Comparison of ENCODE assay signal across 8 mouse cellular contexts in genomic region chr19:12011560-12012556, GRCm38 (mm10). TPM values are rescaled to one million over a fixed set of nuclear protein-coding genes. Genes with fewer than 3 reads are reported as not detected.
DNase-seq lines count a peak whose midpoint lies in the region; ATAC-seq and TF ChIP-seq lines count a peak whose summit lies in the region.

No protein-coding gene starts in this region.

- peak; percentile 84 for ATAC-seq in forebrain, embryonic 11.5 days (replicated peaks; ENCODE audit: low FRiP score)
- peak; percentile 81 for ATAC-seq in heart, embryonic 16.5 days (replicated peaks; ENCODE audit: extremely low read depth, insufficient read depth, low FRiP score)
- ATAC-seq in liver, embryonic 13.5 days (ENCODE audit: low read depth): peak; percentile 69
- ATAC-seq in stomach, embryonic 14.5 days (ENCODE audit: insufficient number of reproducible peaks, insufficient read depth, low FRiP score, low read depth): peak; percentile 85

- H3K4me1 ChIP-seq in CH12.LX (ENCODE audit: control insufficient read depth in 1 of 2, insufficient read depth in 2 of 2): peaks cover 0 to 4% of the 10 kb centered on the region in 2 experiments; a peak in 1 of 4 replicates
- no peaks in the 10 kb centered on the region for H3K4me1 ChIP-seq in forebrain, embryonic 11.5 days (replicated peaks; ENCODE audit: control insufficient read depth, insufficient read depth, low read length)
- peaks cover 9% of the 10 kb centered on the region for H3K4me1 ChIP-seq in heart, embryonic 16.5 days (ENCODE audit: control insufficient read depth, insufficient read depth, low read length)
- peaks cover 26% of the 10 kb centered on the region for H3K4me1 ChIP-seq in liver, embryonic 13.5 days (replicated peaks)
- H3K4me1 ChIP-seq in stomach, embryonic 14.5 days (ENCODE audit: control insufficient read depth, insufficient read depth, low read length): peaks cover 8% of the 10 kb centered on the region; the same call in 1 of the 2 replicates

- no peak overlapping the region; the same call in 1 of the 2 replicates for H3K4me2 ChIP-seq in CH12.LX (ENCODE audit: insufficient read depth, low read depth, poor library complexity, severe bottlenecking)
- peak overlapping the region; percentile 54 for H3K4me2 ChIP-seq in forebrain, embryonic 11.5 days (ENCODE audit: low read depth, low read length, severe bottlenecking)
- peak overlapping the region; percentile 77 for H3K4me2 ChIP-seq in heart, embryonic 16.5 days (ENCODE audit: low read depth, low read length)
- peak overlapping the region; percentile 89 for H3K4me2 ChIP-seq in liver, embryonic 13.5 days
- peak overlapping the region; percentile 58 for H3K4me2 ChIP-seq in stomach, embryonic 14.5 days (replicated peaks; ENCODE audit: low read depth, low read length)

- TF ChIP-seq RAD21 in CH12.LX (IDR thresholded peaks at IDR 0.05; ENCODE audit: low read depth, low read length): no peak

- no peaks in the 10 kb centered on the region for H3K27me3 ChIP-seq in CH12.LX (replicated peaks)
- H3K27me3 ChIP-seq in forebrain, embryonic 11.5 days (ENCODE audit: control insufficient read depth, insufficient read depth, low read length): no peaks in the 10 kb centered on the region
- H3K27me3 ChIP-seq in heart, embryonic 16.5 days (ENCODE audit: control insufficient read depth, insufficient read depth, low read length): no peaks in the 10 kb centered on the region
- no peaks in the 10 kb centered on the region for H3K27me3 ChIP-seq in liver, embryonic 13.5 days
- H3K27me3 ChIP-seq in stomach, embryonic 14.5 days (ENCODE audit: control insufficient read depth, insufficient read depth, low read length): no peaks in the 10 kb centered on the region

- no peaks in the 10 kb centered on the region for H3K36me3 ChIP-seq in CH12.LX (replicated peaks in 1 of 2; ENCODE audit: control insufficient read depth in 1 of 2, insufficient read depth in 1 of 2, low read length in 1 of 2)
- H3K36me3 ChIP-seq in forebrain, embryonic 11.5 days (ENCODE audit: control insufficient read depth, insufficient read depth, low read length): no peaks in the 10 kb centered on the region
- no peaks in the 10 kb centered on the region for H3K36me3 ChIP-seq in heart, embryonic 16.5 days (ENCODE audit: control insufficient read depth, insufficient read depth)
- no peaks in the 10 kb centered on the region for H3K36me3 ChIP-seq in liver, embryonic 13.5 days
- H3K36me3 ChIP-seq in stomach, embryonic 14.5 days (ENCODE audit: control insufficient read depth, insufficient read depth, low read length): no peaks in the 10 kb centered on the region

- in situ Hi-C loops in CH12.LX (cut with MboI; ENCODE audit: low pct_ligation_motif_present, low pct_unique_long_range_greater_than_20kb, low sequenced_read_pairs): loop anchor here (10.0 to 25.0 kb wide), 2 partner anchors 475 to 563 kb away; no protein-coding TSS in a partner anchor

- peak overlapping the region; percentile 69 to 90 (median 69) for H3K4me3 ChIP-seq in CH12.LX (replicated peaks in 1 of 3; ENCODE audit: low read depth in 2 of 3, low read length in 2 of 3, poor library complexity in 1 of 3)
- peak overlapping the region; percentile 49 for H3K4me3 ChIP-seq in forebrain, embryonic 11.5 days (ENCODE audit: low read depth, low read length)
- peak overlapping the region; percentile 69 for H3K4me3 ChIP-seq in heart, embryonic 16.5 days (ENCODE audit: low read length)
- peak overlapping the region; percentile 63 for H3K4me3 ChIP-seq in liver, embryonic 13.5 days (replicated peaks)
- peak overlapping the region; percentile 62 for H3K4me3 ChIP-seq in stomach, embryonic 14.5 days (ENCODE audit: low read depth, low read length)

- no peak for TF ChIP-seq EP300 in CH12.LX (IDR thresholded peaks at IDR 0.05; ENCODE audit: low read length)

- dilution Hi-C loops in CH12.LX (cut with MboI; ENCODE audit: extremely low pct_ligation_motif_present, extremely low pct_unique_long_range_greater_than_20kb, low sequenced_read_pairs): no loop called here

- DNase-seq in CH12.LX (ENCODE audit: extremely low read depth): peak; percentile 96
- DNase-seq in c-Kit-positive CD71-positive TER-119-negative erythroid progenitor cells, embryonic 14.5 days (ENCODE audit: low read depth): peak; percentile 90
- DNase-seq in forebrain, embryonic 11.5 days (ENCODE audit: low spot score): peak; percentile 98
- peak; percentile 88 to 90 for DNase-seq in kidney, postnatal 25 days
- peak; percentile 86 for DNase-seq in liver, embryonic 13.5 days
- peak; percentile 86 to 91 for DNase-seq in natural killer cell, adult 2 months (ENCODE audit: low spot score in 2 of 2)

- under 1% methylated on average over 49 of the region's 49 CpGs for WGBS in forebrain, embryonic 11.5 days
- WGBS in heart, embryonic 16.5 days: under 1% methylated on average over 49 of the region's 49 CpGs
- WGBS in liver, embryonic 13.5 days (ENCODE audit: insufficient replicate concordance): under 1% methylated on average over 49 of the region's 49 CpGs
- under 1% methylated on average over 47 of the region's 49 CpGs for WGBS in stomach, embryonic 14.5 days

- no peaks in the 10 kb centered on the region for H3K9me3 ChIP-seq in CH12.LX (replicated peaks; ENCODE audit: low read length)
- H3K9me3 ChIP-seq in forebrain, embryonic 11.5 days (ENCODE audit: control insufficient read depth, low read length): no peaks in the 10 kb centered on the region; the same call in 1 of the 2 replicates
- no peaks in the 10 kb centered on the region for H3K9me3 ChIP-seq in heart, embryonic 16.5 days (replicated peaks; ENCODE audit: control insufficient read depth, low read length)
- H3K9me3 ChIP-seq in liver, embryonic 13.5 days (replicated peaks): no peaks in the 10 kb centered on the region
- no peaks in the 10 kb centered on the region for H3K9me3 ChIP-seq in stomach, embryonic 14.5 days (ENCODE audit: control insufficient read depth, low read depth, low read length)

- no peaks in the 10 kb centered on the region for H3K79me2 ChIP-seq in CH12.LX (replicated peaks; ENCODE audit: control insufficient read depth, extremely low read depth, insufficient read depth, poor library complexity, severe bottlenecking)

- TF ChIP-seq POLR2A in CH12.LX (IDR thresholded peaks at IDR 0.05; ENCODE audit: low read depth, low read length): no peak; the same call in 1 of the 2 replicates

- 0 out of 4 replicates have a peak, but pooled peaks of 1 of the 2 experiments have one; percentile 17 for TF ChIP-seq CTCF in CH12.LX (conservative IDR thresholded peaks at IDR 0.05 in 1 of 2, IDR thresholded peaks at IDR 0.05 in 1 of 2; ENCODE audit: low read depth in 2 of 2, low read length in 2 of 2)

- H3K9ac ChIP-seq in CH12.LX (ENCODE audit: insufficient read depth, low read depth): peak overlapping the region; percentile 75
- H3K9ac ChIP-seq in forebrain, embryonic 11.5 days (ENCODE audit: low read length): no peak overlapping the region; the same call in 1 of the 2 replicates
- peak overlapping the region; percentile 71 for H3K9ac ChIP-seq in heart, embryonic 16.5 days (ENCODE audit: low read length)
- peak overlapping the region; percentile 56 for H3K9ac ChIP-seq in liver, embryonic 13.5 days
- peak overlapping the region; percentile 57 for H3K9ac ChIP-seq in stomach, embryonic 14.5 days (replicated peaks; ENCODE audit: low read depth, low read length)

- peak overlapping the region; percentile 38 for H3K27ac ChIP-seq in CH12.LX (ENCODE audit: insufficient read depth, low read depth)
- H3K27ac ChIP-seq in forebrain, embryonic 11.5 days (ENCODE audit: low read depth, low read length): 0 out of 2 replicates have a peak overlapping the region, but pooled peaks have one; percentile 47
- H3K27ac ChIP-seq in heart, embryonic 16.5 days (ENCODE audit: low read length): peak overlapping the region; percentile 75
- H3K27ac ChIP-seq in liver, embryonic 13.5 days: peak overlapping the region; percentile 76
- H3K27ac ChIP-seq in stomach, embryonic 14.5 days (ENCODE audit: low read length): peak overlapping the region; percentile 92

TF ChIP-seq in CH12.LX, 34 proteins besides CTCF, POLR2A, EP300 and RAD21:
- TF ChIP-seq MYC (IDR thresholded peaks at IDR 0.05; ENCODE audit: low read depth, low read length): no peak
- peak; percentile 97 for TF ChIP-seq TBP (conservative IDR thresholded peaks at IDR 0.05; ENCODE audit: low read depth, low read length)
TF ChIP-seq in CH12.LX: peak in this region for 1.

RNA-seq across cellular contexts. Expression of gene Olfr1423, which starts 29.3 kb away (rescaled TPM):
- total RNA-seq in CH12.LX (2012; rRNA removed) (under 0.01 TPM in 1 of 2 replicates, not detected in the other), CH12.LX (2014; rRNA removed) (not detected in 2 replicates)
- polyA plus RNA-seq in CH12.LX (2012; ENCODE audit: insufficient read length, low read depth): 0.04 and 0.07 TPM in 2 replicates
- polyA plus RNA-seq in forebrain, embryonic 11.5 days (2014; fragmentation: Nextera tagmentation; extraction: Ambion mirVana): not detected in 2 replicates
- polyA plus RNA-seq in heart, embryonic 16.5 days (2015; fragmentation: Nextera tagmentation; extraction: Ambion mirVana): not detected in 2 replicates
- polyA plus RNA-seq in liver, embryonic 13.5 days (2015; fragmentation: Nextera tagmentation; extraction: Ambion mirVana): 0.03 TPM in 1 of 2 replicates, not detected in the other
- not detected in 2 replicates for polyA plus RNA-seq in stomach, embryonic 14.5 days (2014; fragmentation: Nextera tagmentation; extraction: Ambion mirVana)

RNA-seq across cellular contexts. Expression of gene Osbp, which starts 46.1 kb away (rescaled TPM):
- total RNA-seq in CH12.LX (2012; rRNA removed) (17.7 and 20.6 TPM in 2 replicates), CH12.LX (2014; rRNA removed) (21.1 and 21.4 TPM in 2 replicates)
- 24.7 and 25.0 TPM in 2 replicates for polyA plus RNA-seq in CH12.LX (2012; ENCODE audit: insufficient read length, low read depth)
- polyA plus RNA-seq in forebrain, embryonic 11.5 days (2014; fragmentation: Nextera tagmentation; extraction: Ambion mirVana): 6.1 and 6.6 TPM in 2 replicates
- polyA plus RNA-seq in heart, embryonic 16.5 days (2015; fragmentation: Nextera tagmentation; extraction: Ambion mirVana): 4.4 TPM in 2 replicates
- 2.2 and 2.4 TPM in 2 replicates for polyA plus RNA-seq in liver, embryonic 13.5 days (2015; fragmentation: Nextera tagmentation; extraction: Ambion mirVana)
- 10.9 and 11.2 TPM in 2 replicates for polyA plus RNA-seq in stomach, embryonic 14.5 days (2014; fragmentation: Nextera tagmentation; extraction: Ambion mirVana)

RNA-seq across cellular contexts. Expression of gene Olfr1424, which starts 50.6 kb away (rescaled TPM):
- total RNA-seq in CH12.LX (2012; rRNA removed) (not detected in 2 replicates), CH12.LX (2014; rRNA removed) (not detected in 2 replicates)
- polyA plus RNA-seq in CH12.LX (2012; ENCODE audit: insufficient read length, low read depth): not detected in 2 replicates
- not detected in 2 replicates for polyA plus RNA-seq in forebrain, embryonic 11.5 days (2014; fragmentation: Nextera tagmentation; extraction: Ambion mirVana)
- not detected in 2 replicates for polyA plus RNA-seq in heart, embryonic 16.5 days (2015; fragmentation: Nextera tagmentation; extraction: Ambion mirVana)
- not detected in 2 replicates for polyA plus RNA-seq in liver, embryonic 13.5 days (2015; fragmentation: Nextera tagmentation; extraction: Ambion mirVana)
- polyA plus RNA-seq in stomach, embryonic 14.5 days (2014; fragmentation: Nextera tagmentation; extraction: Ambion mirVana): not detected in 2 replicates

Comparison
In these comparisons a context has a peak if more than half of its experiments do, and no peak if none do; other contexts are left out.
1. Peak in every context shown above with its lines: DNase-seq, ATAC-seq, H3K4me3 ChIP-seq and H3K27ac ChIP-seq.
2. H3K27ac ChIP-seq: peak in every context shown above with its lines; median percentile 92 in stomach, embryonic 14.5 days; 76 in liver, embryonic 13.5 days; 75 in heart, embryonic 16.5 days; 47 in forebrain, embryonic 11.5 days; 38 in CH12.LX.